Mouse (Mus musculus): ENCODE results near the gene Ralgps1. TPM values are rescaled to one million over a fixed set of nuclear protein-coding genes. Genes with fewer than 3 reads are reported as not detected.

Ralgps1 gene
- total and polyA plus RNA-seq, 3 experiments = 0.62 to 2.1 (median 1.5) TPM

DNA sequence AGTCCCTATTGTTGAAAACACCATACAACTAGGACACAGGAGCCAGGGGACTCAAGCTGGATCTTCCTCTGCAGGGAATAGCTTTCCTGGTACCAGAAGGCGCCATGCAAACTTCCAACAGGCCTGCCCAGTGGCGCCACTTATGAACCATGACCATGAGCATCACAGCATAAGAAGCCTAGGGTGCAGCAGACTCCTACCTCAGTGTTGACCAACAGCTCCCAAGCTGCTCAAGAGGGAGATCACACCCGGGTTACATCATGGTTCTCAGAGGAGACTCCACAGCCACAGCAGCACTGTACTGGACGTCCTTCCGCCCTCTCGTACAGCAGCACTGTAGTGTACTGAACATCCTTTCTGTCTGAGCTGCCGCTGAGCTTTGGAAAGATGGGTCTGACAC is 188.0 kb downstream of the Ralgps1 start:
- no peaks in the 10 kb centered on the region for H3K27me3 ChIP-seq (replicated peaks)

DNA sequence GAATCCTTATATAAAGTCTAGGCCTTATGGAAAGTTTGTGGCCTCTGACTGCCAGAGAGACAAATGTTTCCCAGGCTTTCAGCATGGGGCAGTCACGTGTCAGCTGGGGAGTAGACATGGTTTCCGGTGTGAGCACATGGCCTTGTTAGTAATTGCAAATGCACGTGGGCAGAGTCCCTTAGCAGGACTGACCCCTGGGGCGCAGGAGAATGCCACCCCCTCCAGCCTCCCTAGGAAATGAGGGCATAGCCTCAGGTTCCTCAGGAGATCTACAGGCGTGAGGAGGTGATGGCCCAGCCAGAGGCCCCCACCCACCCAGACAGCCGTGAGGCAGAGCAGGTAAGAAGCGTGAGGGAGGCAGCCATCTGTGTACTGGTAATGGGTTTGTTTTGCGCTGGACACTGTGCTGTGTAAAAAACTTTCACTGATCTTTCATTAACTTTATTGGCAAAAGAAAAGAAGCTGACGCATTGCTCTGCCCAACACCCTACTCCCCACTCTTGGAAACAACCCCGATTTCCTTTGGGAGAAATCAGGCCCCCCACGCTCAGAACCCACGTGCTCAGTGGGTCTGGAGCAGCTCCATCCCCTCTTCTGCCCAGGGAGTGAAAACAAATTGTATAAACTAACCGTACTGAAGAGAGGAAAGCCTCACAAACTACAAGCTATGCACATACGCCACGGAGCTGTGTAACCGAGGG is 191.2 kb downstream of the Ralgps1 start:
- H3K79me2 ChIP-seq (replicated peaks; ENCODE audit: control insufficient read depth, extremely low read depth, insufficient read depth, poor library complexity, severe bottlenecking) = no peaks in the 10 kb centered on the region
- peak; percentile 37 for DNase-seq (ENCODE audit: extremely low read depth)
- H3K36me3 ChIP-seq (replicated peaks in 1 of 2; ENCODE audit: control insufficient read depth in 1 of 2, insufficient read depth in 1 of 2, low read length in 1 of 2) = no peaks in the 10 kb centered on the region
- H3K9ac ChIP-seq (ENCODE audit: insufficient read depth, low read depth) = no peak overlapping the region
- H3K9me3 ChIP-seq (replicated peaks; ENCODE audit: low read length) = no peaks in the 10 kb centered on the region
- peaks cover 27 to 41% of the 10 kb centered on the region in 2 experiments for H3K4me1 ChIP-seq (ENCODE audit: control insufficient read depth in 1 of 2, insufficient read depth in 2 of 2)
- H3K27ac ChIP-seq (ENCODE audit: insufficient read depth, low read depth) = no peak overlapping the region
- TF ChIP-seq GABPA (IDR thresholded peaks at IDR 0.05; ENCODE audit: insufficient replicate concordance, low read depth, low read length) (no peak), KAT2A (IDR thresholded peaks at IDR 0.05; ENCODE audit: insufficient replicate concordance, low read length) (no peak), IRF4 (IDR thresholded peaks at IDR 0.05; ENCODE audit: low read depth, low read length) (no peak), SIN3A (IDR thresholded peaks at IDR 0.05; ENCODE audit: low read length) (peak; percentile 31; the same call in 1 of the 2 replicates), PAX5 (IDR thresholded peaks at IDR 0.05; ENCODE audit: low read length) (no peak), SMC3 (IDR thresholded peaks at IDR 0.05; ENCODE audit: low read depth, low read length) (no peak), MYC (IDR thresholded peaks at IDR 0.05; ENCODE audit: low read depth, low read length) (peak; percentile 97), USF2 (conservative IDR thresholded peaks at IDR 0.05; ENCODE audit: low read depth, low read length) (peak; percentile 53), CHD2 (IDR thresholded peaks at IDR 0.05; ENCODE audit: low read length) (no peak), MEF2A (IDR thresholded peaks at IDR 0.05; ENCODE audit: borderline replicate concordance, low read depth, low read length) (no peak), ETS1 (conservative IDR thresholded peaks at IDR 0.05; ENCODE audit: low read depth, low read length) (no peak), POLR2AphosphoS2 (IDR thresholded peaks at IDR 0.05; ENCODE audit: low read depth, low read length) (no peak), RAD21 (IDR thresholded peaks at IDR 0.05; ENCODE audit: low read depth, low read length) (no peak), MAFK (IDR thresholded peaks at IDR 0.05; ENCODE audit: insufficient replicate concordance, low read length) (no peak), USF1 (IDR thresholded peaks at IDR 0.05; ENCODE audit: low read depth, low read length) (peak; percentile 69), MAX (IDR thresholded peaks at IDR 0.05; ENCODE audit: low read length) (peak; percentile 97), MXI1 (IDR thresholded peaks at IDR 0.05; ENCODE audit: low read depth, low read length) (peak; percentile 79), BHLHE40 (IDR thresholded peaks at IDR 0.05; ENCODE audit: low read depth, low read length) (peak; percentile 87), E2F4 (IDR thresholded peaks at IDR 0.05; ENCODE audit: insufficient replicate concordance, low read depth, low read length) (no peak), RCOR1 (conservative IDR thresholded peaks at IDR 0.05; ENCODE audit: low read depth, low read length) (no peak), ZNF384 (IDR thresholded peaks at IDR 0.05; ENCODE audit: low read depth, low read length) (no peak), CTCF (conservative IDR thresholded peaks at IDR 0.05 in 1 of 2, IDR thresholded peaks at IDR 0.05 in 1 of 2; ENCODE audit: low read depth in 2 of 2, low read length in 2 of 2) (no peak), JUND (conservative IDR thresholded peaks at IDR 0.05; ENCODE audit: low read depth, low read length) (no peak), JUN (IDR thresholded peaks at IDR 0.05; ENCODE audit: insufficient read depth, low read depth, low read length) (no peak)
- in situ Hi-C loops (cut with MboI; ENCODE audit: low pct_ligation_motif_present, low pct_unique_long_range_greater_than_20kb, low sequenced_read_pairs) = no loop called here
- no peak overlapping the region for H3K4me3 ChIP-seq (replicated peaks in 1 of 3; ENCODE audit: low read depth in 2 of 3, low read length in 2 of 3, poor library complexity in 1 of 3)
- H3K4me2 ChIP-seq (ENCODE audit: insufficient read depth, low read depth, poor library complexity, severe bottlenecking) = no peak overlapping the region
- no peaks in the 10 kb centered on the region for H3K27me3 ChIP-seq (replicated peaks)
- dilution Hi-C loops (cut with MboI; ENCODE audit: extremely low pct_ligation_motif_present, extremely low pct_unique_long_range_greater_than_20kb, low sequenced_read_pairs) = no loop called here

More for the DNA sequence above, 188.0 kb downstream of the Ralgps1 start:
- H3K4me3 ChIP-seq (replicated peaks in 1 of 3; ENCODE audit: low read depth in 2 of 3, low read length in 2 of 3, poor library complexity in 1 of 3) = no peak overlapping the region
- peaks cover 14 to 21% of the 10 kb centered on the region in 2 experiments for H3K4me1 ChIP-seq (ENCODE audit: control insufficient read depth in 1 of 2, insufficient read depth in 2 of 2)
- H3K79me2 ChIP-seq (replicated peaks; ENCODE audit: control insufficient read depth, extremely low read depth, insufficient read depth, poor library complexity, severe bottlenecking) = no peaks in the 10 kb centered on the region
- dilution Hi-C loops (cut with MboI; ENCODE audit: extremely low pct_ligation_motif_present, extremely low pct_unique_long_range_greater_than_20kb, low sequenced_read_pairs) = no loop called here
- H3K9ac ChIP-seq (ENCODE audit: insufficient read depth, low read depth) = no peak overlapping the region
- TF ChIP-seq ETS1 (conservative IDR thresholded peaks at IDR 0.05; ENCODE audit: low read depth, low read length) = no peak
- no peak for TF ChIP-seq CHD2 (IDR thresholded peaks at IDR 0.05; ENCODE audit: low read length)
- no peak for TF ChIP-seq ELF1 (IDR thresholded peaks at IDR 0.05; ENCODE audit: low read depth, low read length)
- no peak for TF ChIP-seq MAFK (IDR thresholded peaks at IDR 0.05; ENCODE audit: insufficient replicate concordance, low read length)
- no peak for TF ChIP-seq GABPA (IDR thresholded peaks at IDR 0.05; ENCODE audit: insufficient replicate concordance, low read depth, low read length)
- TF ChIP-seq USF2 (conservative IDR thresholded peaks at IDR 0.05; ENCODE audit: low read depth, low read length) = no peak
- TF ChIP-seq KAT2A (IDR thresholded peaks at IDR 0.05; ENCODE audit: insufficient replicate concordance, low read length) = no peak
- no peak for TF ChIP-seq ZC3H11A (IDR thresholded peaks at IDR 0.05; ENCODE audit: low read depth, low read length)
- no peak for TF ChIP-seq MAZ (IDR thresholded peaks at IDR 0.05; ENCODE audit: low read depth, low read length)
- TF ChIP-seq CHD1 (IDR thresholded peaks at IDR 0.05; ENCODE audit: low read depth, low read length) = no peak
- TF ChIP-seq IRF4 (IDR thresholded peaks at IDR 0.05; ENCODE audit: low read depth, low read length) = no peak
- TF ChIP-seq UBTF (IDR thresholded peaks at IDR 0.05; ENCODE audit: low read depth, low read length) = no peak
- TF ChIP-seq MEF2A (IDR thresholded peaks at IDR 0.05; ENCODE audit: borderline replicate concordance, low read depth, low read length) = no peak
- TF ChIP-seq ZMIZ1 (IDR thresholded peaks at IDR 0.05; ENCODE audit: low read depth, low read length) = no peak
- no peak for TF ChIP-seq POLR2AphosphoS2 (IDR thresholded peaks at IDR 0.05; ENCODE audit: low read depth, low read length)
- TF ChIP-seq USF1 (IDR thresholded peaks at IDR 0.05; ENCODE audit: low read depth, low read length) = no peak
- no peak for TF ChIP-seq HCFC1 (IDR thresholded peaks at IDR 0.05; ENCODE audit: low read depth, low read length)
- no peak for TF ChIP-seq RAD21 (IDR thresholded peaks at IDR 0.05; ENCODE audit: low read depth, low read length)
- no peak for TF ChIP-seq MAX (IDR thresholded peaks at IDR 0.05; ENCODE audit: low read length)
- no peak for TF ChIP-seq TBP (conservative IDR thresholded peaks at IDR 0.05; ENCODE audit: low read depth, low read length)
- no peak overlapping the region for H3K27ac ChIP-seq (ENCODE audit: insufficient read depth, low read depth)
- H3K4me2 ChIP-seq (ENCODE audit: insufficient read depth, low read depth, poor library complexity, severe bottlenecking) = no peak overlapping the region
- DNase-seq (ENCODE audit: extremely low read depth) = no peak
- H3K9me3 ChIP-seq (replicated peaks; ENCODE audit: low read length) = no peaks in the 10 kb centered on the region
- in situ Hi-C loops (cut with MboI; ENCODE audit: low pct_ligation_motif_present, low pct_unique_long_range_greater_than_20kb, low sequenced_read_pairs) = no loop called here
- no peaks in the 10 kb centered on the region for H3K36me3 ChIP-seq (replicated peaks in 1 of 2; ENCODE audit: control insufficient read depth in 1 of 2, insufficient read depth in 1 of 2, low read length in 1 of 2)

Data from CH12.LX (cell line).